Mouse (Mus musculus): ENCODE results near the gene Tspan8.

DNA sequence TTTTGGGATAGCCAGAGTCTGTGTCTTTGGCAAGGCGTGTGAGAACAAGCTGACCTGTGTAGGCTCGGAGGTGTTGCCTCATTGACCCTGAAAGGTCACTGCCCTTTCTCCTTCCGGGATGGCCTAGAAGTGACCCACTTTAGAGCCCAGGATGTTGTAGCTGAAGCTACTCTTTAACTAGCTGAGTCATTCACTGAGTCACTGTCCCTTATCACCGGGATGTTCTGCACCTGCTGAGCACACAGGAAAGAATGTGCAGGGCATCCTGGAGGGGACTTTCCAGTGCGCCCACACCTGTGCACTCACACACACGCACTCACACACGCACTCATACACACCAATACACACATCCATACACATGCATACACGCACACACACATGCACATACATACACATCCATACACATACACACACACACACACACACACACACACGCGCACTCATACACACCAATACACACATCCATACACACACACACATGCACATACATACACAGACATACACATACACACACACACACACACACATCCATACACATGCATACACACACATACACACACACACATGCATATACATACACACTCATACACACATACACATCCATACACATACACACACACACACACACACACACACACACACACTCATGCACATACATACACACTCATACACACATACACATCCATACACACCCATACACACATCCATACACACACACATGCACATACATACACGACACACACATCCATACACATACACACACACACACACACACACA lies 36.2 kb upstream of the Tspan8 start:
- no peak for TF ChIP-seq POLR2A (IDR thresholded peaks at IDR 0.05; ENCODE audit: borderline replicate concordance, low read depth, low read length)
- no peak for TF ChIP-seq CTCF (IDR thresholded peaks at IDR 0.05; ENCODE audit: low read depth, low read length)

Data from bone marrow macrophage, adult 2 months (primary cell).